Mouse (Mus musculus) hindbrain, postnatal 0 days (tissue): ENCODE results near the gene Arsb. TPM values are rescaled to one million over a fixed set of nuclear protein-coding genes. Genes with fewer than 3 reads are reported as not detected.
A peak's percentile ranks its signal among the peaks of the same experiment; 100 is the strongest.

Experiments
- ATAC-seq: fragments of 200-750 bp; cut with Nextera tagmentation; 2 replicates; pipeline ENCODE4 v1.8.0; 2017; ENCODE audit warnings: mild to moderate bottlenecking, moderate TSS enrichment, moderate library complexity
- DNase-seq: peaks from one replicate; pipeline ENCODE4 v3.0.0-alpha.2; 2015; ENCODE audit warnings: low spot score
- H3K27ac ChIP-seq: fragments of 300-500 bp; sonication (generic); 2 replicates; pipeline ENCODE4 v1.5.1; 2014; ENCODE audit warnings: mild to moderate bottlenecking
- H3K27me3 ChIP-seq: fragments of 300-500 bp; sonication (generic); 2 replicates; pipeline ENCODE4 v1.6.1; 2014; ENCODE audit warnings: low read length, mixed read lengths; ENCODE audit not compliant: insufficient read depth
- H3K36me3 ChIP-seq: fragments of 300-500 bp; sonication (generic); 2 replicates; pipeline ENCODE4 v1.6.1; 2014; ENCODE audit warnings: low read length, mixed read lengths; ENCODE audit not compliant: insufficient read depth
- H3K4me1 ChIP-seq: fragments of 300-500 bp; sonication (generic); 2 replicates; pipeline ENCODE4 v1.6.1; 2014; ENCODE audit warnings: antibody characterized with exemption, low read length, mixed read lengths; ENCODE audit not compliant: insufficient read depth
- H3K4me2 ChIP-seq: fragments of 300-500 bp; sonication (generic); 2 replicates; pipeline ENCODE4 v1.6.1; 2014; ENCODE audit warnings: low read depth, mild to moderate bottlenecking, low read length, moderate library complexity, mixed read lengths
- H3K4me3 ChIP-seq: fragments of 300-500 bp; sonication (generic); 2 replicates; pipeline ENCODE4 v1.5.1; 2014; ENCODE audit warnings: low read length
- H3K9ac ChIP-seq: fragments of 300-500 bp; sonication (generic); replicated peaks from 2 replicates; pipeline ENCODE4 v1.6.1; 2014; ENCODE audit warnings: mild to moderate bottlenecking, low read length, moderate library complexity, mixed read lengths
- H3K9me3 ChIP-seq: fragments of 300-500 bp; sonication (generic); 2 replicates; pipeline ENCODE4 v1.6.1; 2016; ENCODE audit warnings: low read length, mixed read lengths
- CTCF ChIP-seq: IDR thresholded peaks from 2 replicates; pipeline ENCODE4 v1.5.1; 2016; ENCODE audit warnings: antibody characterized with exemption, control low read depth, low read depth
- WGBS: fragments of 180-500 bp; shearing (Covaris S2); extraction: QIAGEN DNeasy Blood & Tissue Kit; methylation state at CpG from one replicate; pipeline ENCODE4 v1.1.7; 2014; 5-methylcytosine and 5-hydroxymethylcytosine counted together
- polyA plus RNA-seq: library from polyadenylated mRNA; unstranded; fragments of >200 nt; fragmentation: Nextera tagmentation; extraction: Ambion mirVana; gene quantifications from 2 replicates; pipeline ENCODE4 v1.2.1, GENCODE M21; 2015
- total RNA-seq: library from RNA; depleted of rRNA; stranded (reverse); fragments of >200 nt; gene quantifications from 2 replicates; pipeline ENCODE4 v1.2.3, GENCODE M21; 2014; rRNA removed

Arsb gene
- total RNA-seq, result 16.0 and 19.0 TPM in 2 replicates
- polyA plus RNA-seq, result 9.3 and 11.7 TPM in 2 replicates

DNA sequence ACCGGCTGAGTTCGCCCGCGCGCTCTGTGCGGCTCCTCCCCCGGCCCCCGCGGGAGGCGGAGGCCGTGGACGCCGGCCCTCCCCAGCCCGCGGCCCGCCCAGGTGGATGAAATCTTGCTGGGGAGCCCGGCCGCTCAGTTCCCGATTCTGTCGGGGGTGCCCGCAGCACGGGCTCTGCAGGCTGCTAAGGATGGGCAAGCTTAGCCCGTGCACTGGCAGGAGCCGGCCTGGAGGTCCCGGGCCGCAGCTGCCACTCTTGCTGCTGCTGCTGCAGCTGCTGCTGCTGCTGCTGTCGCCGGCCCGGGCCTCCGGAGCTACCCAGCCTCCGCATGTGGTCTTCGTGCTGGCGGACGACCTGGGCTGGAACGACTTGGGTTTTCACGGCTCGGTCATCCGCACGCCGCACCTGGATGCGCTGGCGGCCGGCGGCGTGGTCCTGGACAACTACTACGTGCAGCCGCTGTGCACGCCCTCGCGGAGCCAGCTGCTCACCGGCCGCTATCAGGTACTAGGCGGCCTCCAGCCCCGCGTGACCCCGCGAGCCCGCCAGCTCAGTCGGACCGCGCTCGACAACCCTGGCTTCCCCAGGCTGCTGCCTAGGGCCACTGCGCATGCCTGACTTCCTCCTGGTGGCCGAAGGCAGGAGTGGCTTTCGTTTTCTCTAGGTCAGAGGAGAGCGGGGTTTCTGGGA is at the start of gene Arsb:
Gene Arsb, plus strand, starts transcription at position 43 of the 691 bp plus-strand sequence.
- H3K4me1 ChIP-seq, result 0 out of 2 replicates have a peak, but pooled peaks cover 3% of the 10 kb centered on the region
- under 1% methylated on average over 66 of the region's 66 CpGs for WGBS
- ATAC-seq, result peak; percentile 94

DNA sequence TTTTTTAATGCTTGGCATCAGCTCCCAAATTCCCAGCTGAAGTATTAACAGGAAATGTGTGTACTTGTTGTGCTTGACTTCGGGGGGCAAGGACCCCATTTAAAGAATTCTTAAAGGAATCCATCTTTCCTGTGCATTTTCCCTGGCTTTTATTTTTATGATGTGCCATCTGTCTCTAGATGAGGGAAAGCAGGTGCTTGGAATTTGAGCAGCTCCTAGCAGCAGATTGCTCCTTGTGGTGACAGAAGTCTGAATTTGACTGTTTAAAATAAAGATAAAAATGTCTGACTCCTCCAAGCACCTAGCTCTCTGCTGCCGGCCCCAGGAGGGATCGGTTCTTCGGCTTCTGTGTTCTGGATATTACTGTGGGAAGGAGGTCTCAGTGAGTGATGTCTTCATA is 49.5 kb upstream of the Arsb start:
- H3K4me1 ChIP-seq, result no peaks in the 10 kb centered on the region
- no peak for TF ChIP-seq CTCF
- H3K9ac ChIP-seq, result no peak overlapping the region
- H3K36me3 ChIP-seq, result no peaks in the 10 kb centered on the region
- ATAC-seq (no peak), DNase-seq (no peak)
- no peak overlapping the region for H3K4me3 ChIP-seq
- H3K9me3 ChIP-seq, result no peaks in the 10 kb centered on the region
- H3K4me2 ChIP-seq, result no peak overlapping the region
- H3K27ac ChIP-seq, result no peak overlapping the region
- WGBS, result 66% methylated on average over 4 of the region's 4 CpGs
- no peaks in the 10 kb centered on the region for H3K27me3 ChIP-seq

More for the DNA sequence above, at the start of gene Arsb:
- peak within 1 kb of the TSS; percentile 94 for H3K27ac ChIP-seq
- no peaks in the 10 kb centered on the region for H3K9me3 ChIP-seq
- TF ChIP-seq CTCF, result peak; percentile 84
- H3K4me3 ChIP-seq, result peak within 1 kb of the TSS; percentile 67
- no peaks in the 10 kb centered on the region for H3K27me3 ChIP-seq
- H3K4me2 ChIP-seq, result peak within 1 kb of the TSS; percentile 97
- H3K9ac ChIP-seq, result peak within 1 kb of the TSS; percentile 89
- peak; percentile 89 for DNase-seq
- H3K36me3 ChIP-seq, result no peaks in the 10 kb centered on the region

DNA sequence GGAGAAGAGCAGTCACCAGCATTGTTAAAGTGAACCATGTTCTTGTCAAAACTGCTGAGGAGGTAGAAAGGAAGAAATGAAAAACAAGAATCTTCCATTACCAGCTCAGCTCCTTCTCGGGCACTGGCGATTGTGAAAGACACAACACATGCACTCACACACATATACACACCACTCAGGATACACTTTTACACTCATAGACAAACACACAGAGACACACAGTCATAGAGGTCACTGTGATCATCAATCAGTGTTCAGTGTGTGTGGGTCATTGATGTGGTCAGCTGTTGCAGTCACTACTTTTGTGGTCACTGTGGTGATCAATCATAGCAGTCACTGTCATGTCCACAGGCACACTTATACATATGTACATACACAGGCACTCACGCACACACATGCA is 48.0 kb upstream of the Arsb start:
- Histone ChIP-seq H3K4me1 (no peaks in the 10 kb centered on the region), H3K4me2 (no peak overlapping the region), H3K9me3 (no peaks in the 10 kb centered on the region), H3K27ac (no peak overlapping the region), H3K9ac (no peak overlapping the region), H3K36me3 (no peaks in the 10 kb centered on the region), H3K27me3 (no peaks in the 10 kb centered on the region), H3K4me3 (no peak overlapping the region)
- DNase-seq (no peak), ATAC-seq (no peak)
- TF ChIP-seq CTCF, result no peak
- WGBS, result 83% methylated on average over 3 of the region's 3 CpGs

DNA sequence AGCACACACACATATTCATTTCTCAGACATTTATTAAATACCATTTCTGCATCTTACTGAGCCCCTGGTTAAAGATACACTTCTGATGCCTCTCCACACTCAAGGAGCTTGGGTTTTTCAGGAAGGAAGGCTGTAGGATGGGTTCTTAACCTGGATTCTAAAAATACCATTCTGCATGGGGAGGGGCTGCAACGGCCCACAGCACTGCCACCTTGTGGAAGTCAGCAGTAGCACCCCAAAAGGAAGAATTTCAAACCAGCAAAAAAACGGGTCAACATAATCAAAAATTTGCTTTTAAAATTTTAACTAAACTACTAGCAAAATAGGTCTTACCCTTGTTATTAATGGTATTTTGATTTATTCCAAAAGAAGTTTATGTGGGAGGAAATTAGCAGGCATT is 47.2 kb upstream of the Arsb start:
- TF ChIP-seq CTCF, result peak; percentile 75
- Histone ChIP-seq H3K9me3 (no peaks in the 10 kb centered on the region), H3K4me2 (no peak overlapping the region), H3K27ac (no peak overlapping the region), H3K36me3 (no peaks in the 10 kb centered on the region), H3K9ac (no peak overlapping the region), H3K4me1 (no peaks in the 10 kb centered on the region), H3K4me3 (no peak overlapping the region), H3K27me3 (no peaks in the 10 kb centered on the region)
- WGBS, result 35% methylated on average over 2 of the region's 2 CpGs
- peak; percentile 38; the same call in 1 of the 2 replicates for ATAC-seq
- DNase-seq, result peak; percentile 40

DNA sequence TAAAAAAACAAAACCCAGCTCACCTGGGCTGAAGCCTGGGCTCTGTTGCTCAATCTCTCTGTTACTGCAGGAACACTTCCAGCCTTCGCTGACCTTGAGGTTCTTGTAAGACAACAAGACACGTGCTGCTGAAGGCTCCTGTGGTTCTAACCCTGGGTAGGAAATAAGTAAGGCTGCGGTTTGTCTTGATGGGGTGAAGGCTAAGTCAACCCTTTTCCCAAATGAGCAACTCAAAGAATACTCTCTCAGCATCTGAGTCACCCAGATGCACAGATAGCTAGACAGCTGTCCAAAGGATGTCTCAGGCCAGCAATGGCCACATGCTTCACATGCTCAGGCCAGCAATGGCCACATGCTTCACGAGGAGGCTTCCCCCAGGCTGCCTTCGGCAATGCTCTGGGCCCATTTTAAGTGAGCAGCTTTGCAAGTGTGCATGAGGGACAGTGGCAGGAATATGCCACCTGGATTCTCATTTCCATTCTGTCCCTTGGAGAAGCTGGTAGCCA is 36.2 kb upstream of the Arsb start:
- WGBS, result 82% methylated on average over 5 of the region's 5 CpGs
- no peak overlapping the region for H3K4me3 ChIP-seq

DNA sequence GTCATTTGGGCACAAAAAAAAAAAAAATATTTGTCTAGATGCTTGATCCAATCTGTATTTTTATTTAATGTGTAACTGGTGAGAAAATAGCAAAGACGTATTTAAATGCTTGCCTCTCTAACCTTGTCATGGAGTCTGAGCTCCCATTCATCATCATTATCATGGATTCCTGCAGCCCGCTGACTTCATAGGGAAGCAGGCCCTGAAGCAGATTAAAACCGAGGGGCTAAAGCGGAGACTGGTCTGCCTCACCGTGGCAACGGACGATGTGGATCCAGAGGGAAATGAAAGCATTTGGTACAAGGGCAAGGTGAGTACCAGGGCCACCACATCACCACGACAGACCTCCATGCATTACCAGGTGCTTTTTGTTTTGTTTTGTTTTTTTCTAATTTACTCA is 27.3 kb upstream of the Arsb start:
- DNase-seq, result peak; percentile 34
- H3K27me3 ChIP-seq, result no peaks in the 10 kb centered on the region
- WGBS, result 24% methylated on average over 8 of the region's 8 CpGs
- H3K9me3 ChIP-seq, result no peaks in the 10 kb centered on the region
- H3K36me3 ChIP-seq, result no peaks in the 10 kb centered on the region
- H3K27ac ChIP-seq, result no peak overlapping the region
- ATAC-seq, result no peak
- no peak overlapping the region for H3K9ac ChIP-seq
- no peak overlapping the region for H3K4me2 ChIP-seq
- H3K4me1 ChIP-seq, result no peaks in the 10 kb centered on the region
- no peak for TF ChIP-seq CTCF
- no peak overlapping the region for H3K4me3 ChIP-seq

More for the DNA sequence above, 36.2 kb upstream of the Arsb start:
- Histone ChIP-seq H3K27ac (no peak overlapping the region), H3K4me1 (no peaks in the 10 kb centered on the region), H3K4me2 (no peak overlapping the region), H3K27me3 (no peaks in the 10 kb centered on the region), H3K9ac (no peak overlapping the region), H3K9me3 (no peaks in the 10 kb centered on the region), H3K36me3 (no peaks in the 10 kb centered on the region)
- ATAC-seq, result no peak
- no peak for DNase-seq
- no peak for TF ChIP-seq CTCF
